Mouse (Mus musculus) central nervous system, embryonic 18 days (tissue): Measurements from ENCODE around the gene Kif2a. TPM values are rescaled to one million over a fixed set of nuclear protein-coding genes. Genes with fewer than 3 reads are reported as not detected.

Experiments
- polyA plus RNA-seq: library from polyadenylated mRNA; depleted of rRNA; stranded (reverse); fragments of >200 nt; gene quantifications from 2 replicates; pipeline ENCODE4 v1.2.3, GENCODE M21; 2012; rRNA removed

The Kif2a gene
- 48.6 and 49.6 TPM in 2 replicates for polyA plus RNA-seq

GRCm38 (mm10) chr13:107021461-107022265 is at the start of gene Kif2a:
Gene Kif2a, minus strand, starts transcription at chr13:107022126.

GRCm38 (mm10) chr13:106946594-106947540 is 75.1 kb downstream of the Kif2a start, which contains the start of gene Dimt1:
Gene Dimt1, plus strand, starts transcription at chr13:106947127.

GRCm38 (mm10) chr13:106936256-106937137 is 85.4 kb downstream of the Kif2a start, which contains the start of gene Ipo11:
Gene Ipo11, minus strand, starts transcription at chr13:106936958.

Other genes with a start within 250 kb of the Kif2a start
- gene Ipo11, start 85.2 kb downstream of the Kif2a start, polyA plus RNA-seq, result 47.0 and 50.2 TPM in 2 replicates
- gene Dimt1, start 75.0 kb downstream of the Kif2a start, polyA plus RNA-seq, result 38.2 and 42.0 TPM in 2 replicates